Mouse (Mus musculus) left cerebral cortex, adult 9 months (tissue): ENCODE measurements around the gene Tnfsfm13.

Source experiments
- DNase-seq, 2 experiments: peaks; one replicate each; pipeline ENCODE4 v3.0.0; 2022; ENCODE audit warnings: low spot score in 2 of 2

Tnfsfm13 gene

DNA sequence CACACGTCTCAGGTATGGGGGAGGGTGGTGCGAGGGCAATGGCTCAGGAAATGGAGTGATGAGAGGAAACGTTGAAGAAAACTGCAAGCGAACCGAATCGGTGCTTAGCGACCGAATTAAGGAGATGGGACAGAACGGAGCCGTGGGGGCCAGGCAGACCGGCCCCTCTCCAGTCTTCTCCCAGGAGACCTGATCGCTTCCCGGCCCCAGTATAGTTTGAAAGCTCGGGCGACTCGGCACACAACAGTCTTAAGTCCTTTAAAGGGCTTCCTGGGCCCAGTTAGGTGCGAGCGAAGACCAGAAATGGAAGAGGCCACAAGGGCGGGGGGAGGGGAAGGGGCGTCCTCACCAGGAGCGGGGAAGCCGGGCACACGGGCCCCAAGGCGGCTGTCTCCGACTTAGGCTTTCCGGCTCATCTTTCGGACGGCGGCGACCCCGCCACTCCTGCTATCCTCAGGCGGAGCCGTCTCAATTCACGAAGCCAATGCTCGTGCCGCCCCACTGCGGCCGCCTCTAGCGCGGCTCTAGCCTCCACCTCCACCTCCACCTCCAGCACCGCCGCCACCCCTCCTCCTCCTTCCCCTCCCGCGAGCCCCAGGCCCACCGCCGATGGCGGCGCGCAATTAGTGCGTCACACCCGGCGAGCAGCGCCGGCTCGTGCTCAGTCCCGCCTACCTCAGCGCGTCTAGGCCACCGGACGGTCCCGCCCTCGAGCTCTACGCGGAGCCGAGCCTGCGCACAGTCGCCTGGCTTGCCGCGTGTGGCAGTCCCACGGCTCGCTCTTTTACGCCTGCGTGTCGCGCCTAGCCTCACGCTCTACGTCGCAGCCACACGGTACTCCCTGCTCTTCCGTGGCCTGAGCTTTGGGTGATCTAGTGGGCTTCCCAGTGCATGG, 14.3 kb downstream of the Tnfsfm13 start, which contains the start of gene Senp3:
Gene Senp3 (minus strand): TSS at position 771 of the 895 bp plus-strand sequence.
- peak; percentile 94 to 96 for DNase-seq

DNA sequence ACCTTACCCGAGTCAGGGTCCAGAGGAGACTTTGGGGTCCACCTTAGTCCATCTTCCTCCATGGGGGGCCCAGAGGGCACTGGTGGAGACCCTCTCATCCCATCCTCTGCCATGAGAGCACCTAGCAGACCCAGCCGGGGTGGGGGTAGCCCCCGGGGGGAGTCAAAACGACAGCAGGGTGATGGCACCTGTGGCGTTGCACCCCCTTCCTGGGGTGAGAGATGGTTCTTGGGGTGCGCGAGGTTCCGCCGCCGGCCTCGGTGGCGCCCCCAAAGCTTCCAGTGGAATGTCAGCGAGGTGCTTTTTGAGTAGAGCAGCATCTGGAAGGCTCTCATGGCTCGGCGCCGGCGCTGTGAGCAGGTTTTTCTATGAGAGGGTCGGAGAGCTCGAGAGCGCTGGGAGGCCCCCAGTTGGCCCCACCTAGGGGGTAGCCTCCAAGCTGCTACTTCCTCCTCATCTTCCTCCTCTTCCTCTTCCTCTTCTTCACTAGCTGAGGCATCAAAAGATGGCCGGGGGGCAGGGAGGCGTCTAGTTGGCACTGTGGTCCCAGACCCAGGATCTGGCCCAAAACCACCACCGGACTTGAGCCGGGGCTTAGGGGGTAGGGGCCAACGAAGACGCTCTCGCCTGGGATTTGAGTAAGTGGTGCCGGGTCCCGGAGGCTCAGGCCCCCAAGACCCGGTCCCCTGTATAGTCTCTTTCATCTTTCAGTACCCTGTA, 15.6 kb downstream of the Tnfsfm13 start:
- DNase-seq: no peak

DNA sequence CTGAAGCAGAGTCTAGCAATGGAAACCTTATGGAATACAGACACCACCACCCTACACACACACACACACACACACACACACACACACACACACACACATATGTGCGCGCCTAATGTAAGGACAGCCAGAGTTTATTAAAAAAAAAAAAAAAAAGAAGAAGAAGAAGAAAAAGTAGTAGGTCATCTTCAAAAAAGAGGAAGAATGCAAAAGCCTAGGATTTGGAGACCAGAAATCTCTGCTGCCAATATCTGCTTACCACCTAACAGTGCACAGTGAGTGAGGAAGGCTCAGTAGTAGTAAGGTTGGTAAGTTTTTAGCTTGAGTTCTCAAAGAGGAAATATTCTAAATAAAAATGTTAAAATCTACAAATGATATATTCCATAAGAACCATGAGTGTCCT, 16.8 kb downstream of the Tnfsfm13 start:
- no peak for DNase-seq

DNA sequence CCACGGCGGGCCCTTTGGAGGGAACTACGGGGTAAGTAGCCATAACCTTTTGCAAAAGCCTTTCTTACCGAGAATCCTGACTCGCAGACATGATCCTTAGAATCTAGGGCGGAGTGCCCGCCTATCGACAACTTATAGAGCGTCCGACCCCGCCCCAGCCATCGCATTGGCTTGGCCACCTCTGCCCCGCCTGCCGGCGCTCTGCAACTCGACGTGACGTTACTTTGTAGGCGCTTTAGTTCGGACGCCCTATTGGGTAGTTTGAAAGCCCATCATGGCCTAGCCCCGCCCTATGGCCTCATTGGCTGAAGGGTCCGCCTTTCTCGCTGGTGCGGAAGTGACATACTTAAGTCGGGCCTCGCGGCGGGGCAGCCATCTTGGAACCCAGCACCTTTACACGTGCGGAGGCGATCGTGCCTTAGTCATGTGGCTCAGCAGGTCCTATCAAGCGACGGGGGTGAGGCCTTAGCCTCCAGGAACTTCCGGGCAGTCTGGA, 23.6 kb downstream of the Tnfsfm13 start, which contains the start of gene Eif4a1:
Gene Eif4a1 (minus strand): TSS at position 213 of the 496 bp plus-strand sequence.
- peak; percentile 100 for DNase-seq

DNA sequence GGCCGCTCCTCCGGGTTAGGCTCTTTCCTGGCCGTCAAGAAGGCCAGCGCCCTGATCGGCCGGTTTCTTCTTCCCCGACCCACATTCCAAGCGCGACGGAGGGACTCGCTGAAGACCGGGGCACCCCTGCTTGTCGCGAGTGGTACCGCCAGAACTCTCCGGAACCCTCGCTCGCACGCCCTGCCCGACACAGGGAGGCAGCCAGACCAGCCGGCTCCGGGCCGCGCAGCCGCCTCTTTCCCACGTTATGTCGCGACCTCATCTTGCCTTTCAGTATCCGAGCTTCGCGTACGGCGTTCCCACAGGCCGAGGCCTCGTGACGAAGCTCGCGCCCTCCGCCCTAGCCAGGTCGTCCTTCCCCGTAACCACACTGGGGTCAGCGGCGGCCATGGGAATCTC, 24.2 kb downstream of the Tnfsfm13 start:
- DNase-seq: no peak

DNA sequence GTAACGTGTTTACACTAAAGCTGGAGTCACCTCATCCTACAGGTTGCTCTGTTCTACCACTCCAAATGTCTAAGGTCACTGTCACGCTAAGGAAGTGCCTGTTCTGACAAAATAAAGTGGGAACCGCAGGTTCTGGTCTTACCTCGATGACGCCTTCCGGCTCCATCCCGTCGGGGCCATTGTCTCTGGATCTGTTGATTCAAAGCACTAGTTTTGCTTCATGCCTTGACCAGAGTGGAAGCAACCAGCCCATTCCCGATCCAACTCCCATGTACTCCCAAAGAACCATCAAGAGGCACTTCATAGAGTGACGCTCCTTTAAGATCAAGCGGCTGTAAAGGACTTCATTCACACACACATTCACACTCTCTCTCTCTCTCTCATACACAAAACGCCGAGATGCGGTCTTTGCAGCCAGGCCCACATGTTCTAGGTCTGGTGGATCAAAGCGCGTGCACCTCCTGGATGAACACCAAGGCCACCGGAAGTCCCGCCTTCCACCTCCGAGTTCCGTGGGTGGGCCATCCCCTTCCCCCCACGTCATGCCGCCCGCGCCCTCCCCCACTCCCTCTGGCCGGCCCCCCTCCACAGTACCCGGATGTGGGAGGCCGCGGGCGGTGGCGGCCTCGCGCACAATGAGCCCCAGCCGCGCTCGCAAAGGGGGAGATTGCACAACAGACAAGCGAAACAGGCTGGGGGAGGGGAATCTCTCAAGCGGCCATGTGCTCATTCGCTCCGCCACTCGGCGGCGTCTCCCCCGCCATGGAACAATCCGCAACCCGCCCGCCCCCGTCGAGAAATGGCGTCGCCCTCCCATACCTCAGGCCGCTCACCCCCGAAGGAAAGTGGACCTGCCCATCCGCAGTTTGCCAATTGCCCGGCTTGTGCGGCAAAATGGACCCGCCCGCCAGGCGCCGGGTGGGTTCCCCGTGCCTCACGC, 24.8 kb downstream of the Tnfsfm13 start:
- peak; percentile 86 to 92 for DNase-seq

DNA sequence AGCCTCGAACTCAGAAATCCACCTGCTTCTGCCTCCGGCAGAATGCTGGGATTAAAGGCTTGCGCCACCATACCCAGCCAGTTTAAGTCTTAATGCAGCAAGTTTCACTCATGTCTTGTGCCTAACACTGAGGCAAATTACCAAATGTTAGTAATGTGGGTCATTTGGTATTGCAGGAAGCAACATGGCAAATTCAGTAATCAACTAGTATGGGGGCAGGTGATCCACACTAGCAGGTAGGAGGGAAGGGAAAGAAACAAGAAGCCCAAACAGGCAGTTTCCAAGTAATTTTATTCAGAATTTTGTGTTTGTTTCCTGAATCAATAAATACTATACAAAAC, 29.3 kb downstream of the Tnfsfm13 start:
- no peak for DNase-seq

DNA sequence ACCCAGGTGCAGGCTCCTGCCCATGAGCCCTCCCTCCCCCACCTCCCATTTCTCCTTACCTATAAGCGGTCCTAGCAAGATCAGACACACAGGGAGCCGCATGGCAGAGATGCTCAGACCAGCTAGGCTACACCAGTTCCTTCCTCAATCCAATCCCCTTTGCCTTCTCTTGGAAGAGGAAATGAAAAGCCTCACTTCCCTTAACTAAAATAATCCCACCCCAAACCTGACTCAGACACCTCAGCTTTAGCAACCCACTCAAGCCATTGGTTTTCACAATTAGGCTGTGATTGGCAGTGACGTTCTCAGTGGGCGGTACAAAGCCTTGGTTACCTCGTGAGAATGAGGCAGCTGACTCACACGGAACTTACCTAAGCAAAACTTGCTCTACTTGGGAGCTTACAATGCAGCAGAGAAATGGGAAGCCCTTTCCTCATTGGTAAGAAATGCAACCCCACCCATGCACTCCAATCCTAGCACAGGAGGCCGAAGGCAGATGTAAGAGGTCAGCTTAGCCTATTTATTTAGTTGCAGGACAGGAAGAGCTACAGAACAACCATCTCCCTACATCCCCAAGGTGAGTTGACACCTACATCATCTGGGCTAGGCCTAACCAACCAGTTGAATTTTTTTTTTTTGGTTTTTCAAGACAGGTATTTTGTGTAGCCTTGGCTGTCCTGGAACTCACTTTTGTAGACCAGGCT, 29.8 kb downstream of the Tnfsfm13 start, which contains the start of gene Cd68:
Gene Cd68 (minus strand): TSS at position 193 of the 704 bp plus-strand sequence.
- DNase-seq: peak; percentile 79 to 82

DNA sequence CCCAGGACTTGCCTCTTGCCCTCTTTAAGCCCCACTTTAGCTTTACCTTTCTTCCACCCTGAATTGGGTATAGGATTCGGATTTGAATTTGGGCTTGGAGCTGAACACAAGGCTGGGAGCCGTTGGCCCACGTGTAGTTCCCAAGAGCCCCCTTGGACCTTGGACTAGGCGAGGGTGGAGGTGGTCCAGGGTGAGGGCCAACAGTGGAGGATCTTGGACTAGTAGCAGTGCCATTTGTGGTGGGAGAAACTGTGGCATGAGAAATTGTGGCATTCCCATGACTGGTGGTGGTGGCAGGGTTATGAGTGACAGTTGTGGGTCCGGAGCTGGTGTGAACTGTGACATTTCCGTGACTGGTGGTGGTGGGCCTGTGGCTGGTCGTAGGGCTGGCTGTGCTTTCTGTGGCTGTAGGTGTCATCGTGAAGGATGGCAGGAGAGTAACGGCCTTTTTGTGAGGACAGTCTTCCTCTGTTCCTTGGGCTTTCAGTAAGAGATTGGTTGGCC, 30.4 kb downstream of the Tnfsfm13 start:
- DNase-seq: no peak

DNA sequence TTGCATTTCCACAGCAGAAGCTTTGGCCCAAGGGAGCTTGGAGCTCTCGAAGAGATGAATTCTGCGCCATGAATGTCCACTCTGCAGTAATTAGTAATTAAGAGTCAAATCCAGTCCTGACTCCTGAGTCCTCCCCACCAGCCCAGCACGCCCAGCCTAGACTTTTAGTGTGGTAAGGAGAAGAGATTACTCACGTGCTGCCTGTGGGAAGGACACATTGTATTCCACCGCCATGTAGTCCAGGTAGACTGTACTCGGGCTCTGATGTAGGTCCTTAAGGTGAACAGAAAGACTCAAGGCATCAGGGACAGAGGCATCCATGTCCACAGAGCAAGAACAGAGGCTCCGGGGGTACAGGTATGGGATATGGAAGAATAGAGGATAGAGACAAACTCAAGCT, 31.1 kb downstream of the Tnfsfm13 start:
- DNase-seq: no peak

DNA sequence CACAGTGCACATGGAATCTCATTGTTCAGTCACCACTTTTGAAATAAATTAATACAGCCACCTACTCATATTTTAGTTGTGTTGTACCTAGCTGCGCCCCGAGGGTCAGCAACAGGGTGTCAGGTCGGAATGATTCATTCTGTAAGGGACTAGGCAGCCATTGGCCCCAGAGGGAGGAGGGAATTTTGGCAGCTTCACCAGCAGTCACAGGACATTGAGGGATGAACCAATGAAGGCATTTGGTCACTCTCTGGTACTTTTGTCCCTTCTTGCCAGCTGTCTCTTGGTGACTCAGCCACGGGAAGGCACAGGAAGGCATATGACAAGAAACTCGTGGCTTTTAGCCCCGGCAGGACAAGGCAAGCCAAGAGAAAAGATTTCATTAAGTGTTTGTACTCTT, 32.1 kb downstream of the Tnfsfm13 start:
- DNase-seq: no peak

DNA sequence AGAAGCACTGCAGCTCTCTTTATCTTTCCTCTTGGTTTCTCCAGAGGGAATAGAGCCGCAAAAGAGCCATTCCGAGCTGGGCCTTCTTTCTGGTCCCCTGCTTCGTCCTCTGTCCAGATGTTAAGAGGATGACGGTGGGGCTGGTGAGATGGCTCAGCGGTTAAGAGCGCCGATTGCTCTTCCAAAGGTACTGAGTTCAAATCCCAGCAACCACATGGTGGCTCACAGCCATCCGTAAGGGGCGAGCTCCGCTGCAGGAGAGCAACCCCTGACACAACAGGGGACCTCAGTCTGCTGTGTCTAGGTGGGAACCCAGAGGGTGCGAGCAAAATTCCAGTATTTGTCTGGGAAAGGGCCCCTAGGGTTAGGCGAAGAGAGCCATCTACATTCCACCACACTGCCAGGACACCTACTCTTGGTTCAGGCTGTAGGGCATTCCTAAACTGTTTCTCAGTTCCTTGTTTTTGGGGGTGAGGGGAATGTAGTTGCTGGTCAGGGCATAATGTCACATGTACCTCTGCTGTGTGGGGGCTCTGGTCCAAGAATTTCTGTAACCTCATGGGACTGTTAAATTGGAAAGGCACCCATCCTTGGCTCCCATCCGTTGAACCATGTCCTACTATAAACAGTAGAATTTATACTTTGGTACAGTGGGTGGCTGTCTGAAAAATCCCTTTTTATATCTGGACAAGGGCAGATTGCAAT, 32.8 kb downstream of the Tnfsfm13 start:
- no peak for DNase-seq

DNA sequence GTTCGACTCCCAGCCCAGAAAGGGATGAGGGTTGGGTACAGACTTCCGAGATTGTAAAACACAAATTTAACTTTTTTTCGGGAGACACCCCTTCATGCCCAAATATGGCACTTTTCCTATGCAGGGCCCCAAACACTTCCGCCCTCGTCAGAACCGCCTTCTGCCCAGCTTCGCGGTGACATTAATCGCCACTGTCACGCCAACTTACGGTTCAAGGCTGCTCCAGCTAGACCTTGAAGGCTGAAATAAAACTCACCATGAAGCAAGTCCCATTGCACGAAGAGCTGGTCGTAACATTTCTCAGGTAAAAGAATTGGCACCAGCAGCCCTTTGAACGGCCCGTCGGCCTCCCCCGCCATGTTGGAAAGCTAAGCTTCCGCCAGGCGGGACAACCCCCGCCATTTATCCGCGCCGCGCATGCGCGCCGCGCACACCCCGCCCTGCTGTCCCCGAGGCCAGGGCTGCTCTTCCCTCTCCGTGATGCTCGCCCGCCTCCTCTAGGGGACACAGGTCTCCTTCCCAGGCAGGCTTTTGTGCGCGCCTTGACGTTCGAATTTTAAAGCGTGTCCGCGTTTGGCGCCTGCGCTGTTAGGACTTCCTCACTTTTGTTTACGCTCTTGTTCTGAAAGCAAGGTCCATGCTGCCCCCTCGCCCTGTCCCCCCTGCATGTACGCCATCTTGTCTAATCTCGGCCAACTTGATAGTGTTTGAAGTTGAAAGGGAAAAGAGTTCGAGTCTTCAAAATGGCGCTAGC, 33.5 kb downstream of the Tnfsfm13 start, which contains the start of gene Mpdu1:
Gene Mpdu1 (minus strand): TSS at position 430 of the 754 bp plus-strand sequence.
- DNase-seq: peak; percentile 94 to 95

DNA sequence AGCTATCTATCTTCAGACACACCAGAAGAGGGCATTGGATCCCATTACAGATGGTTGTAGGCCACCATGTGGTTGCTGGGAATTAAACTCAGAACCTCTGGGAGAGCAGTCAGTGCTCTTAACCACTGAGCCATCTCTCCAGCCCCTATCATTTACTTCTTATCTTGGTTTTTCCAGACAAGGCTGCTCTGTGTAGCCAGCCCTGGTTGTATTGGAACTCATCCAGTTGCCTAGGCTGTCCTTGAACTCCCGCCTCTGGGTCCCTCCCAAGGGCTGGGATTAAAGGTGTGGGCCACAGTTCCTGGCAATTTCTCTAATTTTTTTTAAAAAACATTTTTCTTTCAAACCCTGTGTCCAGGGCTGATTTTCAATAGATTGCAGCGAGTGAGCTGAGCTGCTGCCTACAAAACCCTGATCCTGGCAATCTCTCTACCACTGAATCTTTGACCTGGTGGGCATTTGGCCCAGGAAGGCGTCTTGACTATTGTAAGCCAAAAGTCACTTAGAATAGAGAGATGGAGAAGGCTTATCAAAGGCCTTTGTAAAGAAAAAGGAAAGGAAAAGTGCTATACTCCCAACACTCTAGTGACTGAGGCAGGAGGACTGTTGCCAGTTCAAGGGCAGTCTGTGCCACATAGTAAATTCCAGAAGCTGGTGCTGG, 34.5 kb downstream of the Tnfsfm13 start:
- no peak for DNase-seq

DNA sequence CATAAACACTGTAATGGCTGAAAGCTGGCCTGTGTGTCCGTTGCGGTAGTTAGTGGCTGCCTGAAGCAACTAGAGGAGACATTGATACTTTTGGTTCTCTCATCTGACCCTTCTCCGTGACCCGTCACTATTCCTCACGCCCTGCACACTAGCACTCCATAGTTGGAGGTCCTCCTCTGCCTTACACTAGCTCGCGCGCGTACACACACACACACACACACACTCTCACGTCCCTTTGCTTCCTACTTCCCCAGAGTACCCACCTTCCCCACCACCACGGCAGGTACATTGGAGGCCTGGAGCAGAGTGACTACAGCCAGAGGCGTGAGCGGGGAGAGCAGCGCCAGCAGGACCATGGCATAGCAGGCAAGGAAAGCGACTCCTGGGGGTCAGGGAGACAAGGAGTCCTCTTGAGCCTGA, 38.4 kb downstream of the Tnfsfm13 start:
- DNase-seq: no peak

DNA sequence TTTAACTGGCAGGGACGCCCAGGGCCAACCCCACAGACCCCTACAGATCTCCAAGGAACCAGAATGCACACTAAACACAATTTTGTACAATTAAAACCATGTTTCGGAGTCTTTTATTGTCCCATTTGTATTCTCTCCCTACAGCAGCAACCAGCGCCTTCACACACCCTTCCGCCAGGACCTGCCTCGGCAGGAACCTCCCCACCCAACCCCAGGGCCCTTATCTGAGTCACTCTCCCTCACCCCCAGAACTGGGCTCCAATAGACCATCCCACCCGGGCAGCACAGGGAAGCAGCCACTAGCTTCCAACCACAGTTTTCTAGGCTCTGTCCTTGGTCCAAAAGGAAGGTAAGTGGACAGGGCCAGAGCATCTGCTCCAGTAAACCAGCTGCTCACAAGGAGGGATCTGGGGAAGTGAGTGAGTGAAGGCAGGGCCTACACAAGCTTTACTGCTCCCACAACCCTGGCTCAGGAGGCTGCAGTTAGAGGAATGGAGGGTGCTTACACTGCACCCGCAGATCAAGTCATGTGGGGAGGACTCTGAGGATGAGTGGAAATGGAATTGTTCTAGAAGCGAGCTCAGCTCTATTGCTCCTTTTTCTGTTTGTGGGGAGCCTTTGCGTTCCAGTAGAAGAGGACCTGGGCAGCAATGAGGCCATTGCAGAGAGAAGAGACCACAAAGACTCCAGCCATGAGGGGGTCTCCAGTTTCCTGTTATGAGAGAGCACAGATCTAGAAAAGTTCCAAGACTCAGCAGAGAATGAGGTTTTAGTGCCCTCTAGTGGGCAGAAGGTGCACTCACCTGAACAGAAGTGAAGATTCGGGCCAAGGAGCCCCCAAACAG, 39.1 kb downstream of the Tnfsfm13 start:
- no peak for DNase-seq

DNA sequence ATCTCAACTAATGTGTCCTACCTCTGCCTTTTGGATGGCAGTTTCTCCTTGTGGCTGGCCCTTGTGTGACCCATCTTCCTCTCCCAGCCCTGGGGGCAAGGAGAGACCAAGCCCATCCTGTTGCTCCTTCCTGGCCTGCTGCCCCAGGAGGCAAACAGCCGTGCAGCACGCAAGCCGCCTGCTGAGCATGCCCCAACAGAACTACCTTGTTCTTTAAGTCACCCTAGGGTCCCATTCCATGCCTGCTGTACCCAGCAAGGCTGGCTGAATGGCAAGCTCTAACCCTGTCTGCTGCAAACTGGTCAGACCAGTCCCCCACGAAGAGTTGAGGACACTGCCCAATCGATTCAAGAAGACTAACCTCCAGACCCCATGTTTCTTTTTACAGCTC, 39.8 kb downstream of the Tnfsfm13 start:
- DNase-seq: no peak
